Mouse (Mus musculus): ENCODE data around the gene Tiam1. TPM values are rescaled to one million over a fixed set of nuclear protein-coding genes. Genes with fewer than 3 reads are reported as not detected.

Gene Tiam1
- polyA plus RNA-seq, 1 experiment = 10.1 TPM

GRCm38 (mm10) chr16:90122439-90122838 lies 21.1 kb downstream of the Tiam1 start:
- H3K36me3 ChIP-seq (replicated peaks; ENCODE audit: low read length) = peaks cover 24% of the 10 kb centered on the region
- TF ChIP-seq FLI1 (IDR thresholded peaks at IDR 0.05; ENCODE audit: low read length) (no peak), GATA1 (IDR thresholded peaks at IDR 0.05; ENCODE audit: borderline replicate concordance, low read length) (no peak)
- H3K4me1 ChIP-seq = peaks cover 51% of the 10 kb centered on the region
- peaks cover 2% of the 10 kb centered on the region for H3K27me3 ChIP-seq (replicated peaks)
- H3K9me3 ChIP-seq = peaks cover 21% of the 10 kb centered on the region
- H3K4me3 ChIP-seq (replicated peaks) = no peak overlapping the region

- H3K9me3 ChIP-seq = peaks cover 21% of the 10 kb centered on the region
- H3K27me3 ChIP-seq (replicated peaks) = peaks cover 2% of the 10 kb centered on the region
- H3K4me3 ChIP-seq (replicated peaks) = no peak overlapping the region
- peaks cover 46% of the 10 kb centered on the region for H3K4me1 ChIP-seq
- no peak for TF ChIP-seq FLI1 (IDR thresholded peaks at IDR 0.05; ENCODE audit: low read length)
- no peak for TF ChIP-seq GATA1 (IDR thresholded peaks at IDR 0.05; ENCODE audit: borderline replicate concordance, low read length)
- peaks cover 24% of the 10 kb centered on the region for H3K36me3 ChIP-seq (replicated peaks; ENCODE audit: low read length)
Measured at GRCm38 (mm10) chr16:90121799-90122198, 21.8 kb downstream of the Tiam1 start.

- no peak for TF ChIP-seq FLI1 (IDR thresholded peaks at IDR 0.05; ENCODE audit: low read length)
- TF ChIP-seq GATA1 (IDR thresholded peaks at IDR 0.05; ENCODE audit: borderline replicate concordance, low read length) = no peak
- Histone ChIP-seq H3K27me3 (replicated peaks) (peaks cover 2% of the 10 kb centered on the region), H3K4me3 (replicated peaks) (no peak overlapping the region), H3K4me1 (peaks cover 33% of the 10 kb centered on the region), H3K36me3 (replicated peaks; ENCODE audit: low read length) (peaks cover 26% of the 10 kb centered on the region), H3K9me3 (peaks cover 21% of the 10 kb centered on the region)
Measured at GRCm38 (mm10) chr16:90119969-90120368, 23.6 kb downstream of the Tiam1 start.

- H3K27me3 ChIP-seq (replicated peaks) = peaks cover 2% of the 10 kb centered on the region
- peaks cover 21% of the 10 kb centered on the region for H3K4me1 ChIP-seq
- peaks cover 33% of the 10 kb centered on the region for H3K36me3 ChIP-seq (replicated peaks; ENCODE audit: low read length)
- no peak for TF ChIP-seq FLI1 (IDR thresholded peaks at IDR 0.05; ENCODE audit: low read length)
- no peak for TF ChIP-seq GATA1 (IDR thresholded peaks at IDR 0.05; ENCODE audit: borderline replicate concordance, low read length)
- peaks cover 21% of the 10 kb centered on the region for H3K9me3 ChIP-seq
- H3K4me3 ChIP-seq (replicated peaks) = no peak overlapping the region
Measured at GRCm38 (mm10) chr16:90116637-90117182, 26.9 kb downstream of the Tiam1 start.

- H3K27me3 ChIP-seq (replicated peaks) = no peaks in the 10 kb centered on the region
- H3K4me3 ChIP-seq (replicated peaks) = no peak overlapping the region
- peaks cover 42% of the 10 kb centered on the region for H3K4me1 ChIP-seq
- no peaks in the 10 kb centered on the region for H3K9me3 ChIP-seq
- TF ChIP-seq FLI1 (IDR thresholded peaks at IDR 0.05; ENCODE audit: low read length) (no peak), GATA1 (IDR thresholded peaks at IDR 0.05; ENCODE audit: borderline replicate concordance, low read length) (no peak)
- peaks cover 19% of the 10 kb centered on the region for H3K36me3 ChIP-seq (replicated peaks; ENCODE audit: low read length)
Measured at GRCm38 (mm10) chr16:90112577-90113155, 30.9 kb downstream of the Tiam1 start.

- peaks cover 17% of the 10 kb centered on the region for H3K36me3 ChIP-seq (replicated peaks; ENCODE audit: low read length)
- no peak overlapping the region for H3K4me3 ChIP-seq (replicated peaks)
- no peaks in the 10 kb centered on the region for H3K9me3 ChIP-seq
- TF ChIP-seq GATA1 (IDR thresholded peaks at IDR 0.05; ENCODE audit: borderline replicate concordance, low read length) (no peak), FLI1 (IDR thresholded peaks at IDR 0.05; ENCODE audit: low read length) (no peak)
- no peaks in the 10 kb centered on the region for H3K27me3 ChIP-seq (replicated peaks)
- peaks cover 53% of the 10 kb centered on the region for H3K4me1 ChIP-seq
Measured at GRCm38 (mm10) chr16:90109500-90109899, 34.1 kb downstream of the Tiam1 start.

GRCm38 (mm10) chr16:90104714-90105459 lies 38.7 kb downstream of the Tiam1 start:
- Histone ChIP-seq H3K4me1 (peaks cover 45% of the 10 kb centered on the region), H3K36me3 (replicated peaks; ENCODE audit: low read length) (peaks cover 7% of the 10 kb centered on the region), H3K9me3 (no peaks in the 10 kb centered on the region), H3K4me3 (replicated peaks) (no peak overlapping the region), H3K27me3 (replicated peaks) (no peaks in the 10 kb centered on the region)
- TF ChIP-seq GATA1 (IDR thresholded peaks at IDR 0.05; ENCODE audit: borderline replicate concordance, low read length) (no peak), FLI1 (IDR thresholded peaks at IDR 0.05; ENCODE audit: low read length) (no peak)

- TF ChIP-seq FLI1 (IDR thresholded peaks at IDR 0.05; ENCODE audit: low read length) (no peak), GATA1 (IDR thresholded peaks at IDR 0.05; ENCODE audit: borderline replicate concordance, low read length) (no peak)
- Histone ChIP-seq H3K4me1 (peaks cover 42% of the 10 kb centered on the region), H3K9me3 (no peaks in the 10 kb centered on the region), H3K27me3 (replicated peaks) (no peaks in the 10 kb centered on the region), H3K4me3 (replicated peaks) (no peak overlapping the region), H3K36me3 (replicated peaks; ENCODE audit: low read length) (peaks cover 7% of the 10 kb centered on the region)
Measured at GRCm38 (mm10) chr16:90103726-90104125, 39.8 kb downstream of the Tiam1 start.

- no peak for TF ChIP-seq FLI1 (IDR thresholded peaks at IDR 0.05; ENCODE audit: low read length)
- no peak for TF ChIP-seq GATA1 (IDR thresholded peaks at IDR 0.05; ENCODE audit: borderline replicate concordance, low read length)
- H3K4me1 ChIP-seq = peaks cover 50% of the 10 kb centered on the region
- H3K4me3 ChIP-seq (replicated peaks) = no peak overlapping the region
- H3K9me3 ChIP-seq = no peaks in the 10 kb centered on the region
- no peaks in the 10 kb centered on the region for H3K27me3 ChIP-seq (replicated peaks)
- peaks cover 4% of the 10 kb centered on the region for H3K36me3 ChIP-seq (replicated peaks; ENCODE audit: low read length)
Measured at GRCm38 (mm10) chr16:90102596-90102995, 41.0 kb downstream of the Tiam1 start.

GRCm38 (mm10) chr16:90098191-90098605 lies 45.4 kb downstream of the Tiam1 start:
- Histone ChIP-seq H3K36me3 (replicated peaks; ENCODE audit: low read length) (peaks cover 6% of the 10 kb centered on the region), H3K4me1 (peaks cover 63% of the 10 kb centered on the region), H3K27me3 (replicated peaks) (no peaks in the 10 kb centered on the region), H3K4me3 (replicated peaks) (no peak overlapping the region), H3K9me3 (no peaks in the 10 kb centered on the region)
- TF ChIP-seq FLI1 (IDR thresholded peaks at IDR 0.05; ENCODE audit: low read length) (no peak), GATA1 (IDR thresholded peaks at IDR 0.05; ENCODE audit: borderline replicate concordance, low read length) (no peak)

Data from megakaryocyte, embryonic 14.5 days (primary cell).